Mouse (Mus musculus): ENCODE results near the gene Tnfrsf18.

DNA sequence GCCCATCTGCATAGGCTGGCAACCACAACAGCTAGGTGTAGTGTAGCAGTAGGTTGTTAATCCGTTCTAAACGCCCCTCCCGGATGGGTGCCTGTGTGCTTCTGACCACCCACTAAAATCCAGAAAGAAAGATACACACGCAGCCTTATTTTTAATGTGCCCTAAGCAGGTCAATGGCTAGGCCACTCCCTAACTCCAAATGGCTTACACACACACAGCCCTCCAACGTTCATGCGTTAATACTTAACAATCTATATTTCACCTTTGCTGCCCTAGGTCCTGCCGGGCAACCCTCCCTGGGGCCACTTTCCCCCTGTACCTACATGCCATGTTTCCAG lies 5.3 kb downstream of the Tnfrsf18 start:
- TF ChIP-seq CTCF (IDR thresholded peaks at IDR 0.05; ENCODE audit: extremely low read depth, insufficient read depth, low read length) (no peak), POLR2A (IDR thresholded peaks at IDR 0.05; ENCODE audit: extremely low read depth, insufficient read depth, low read length) (no peak)

Measured in cortical plate, adult 2 months (tissue).